Comparison of ENCODE assay signal across 10 mouse cellular contexts in genomic region chr16:59604078-59604781, GRCm38 (mm10). TPM values are rescaled to one million over a fixed set of nuclear protein-coding genes. Genes with fewer than 3 reads are reported as not detected.
DNase-seq lines count a peak whose midpoint lies in the region; ATAC-seq and TF ChIP-seq lines count a peak whose summit lies in the region.
"Had no signal": no experiment of that assay in that cellular context is flagged by ENCODE, and none has a peak within 500 bp of the region (broad histone marks: within the 10 kb centered on the region; RNA-seq: fewer than 3 reads in every experiment).

No protein-coding gene starts in this region.

- no peak for TF ChIP-seq CTCF in kidney, postnatal 0 days (IDR thresholded peaks at IDR 0.05; ENCODE audit: low read depth)
- no peak for TF ChIP-seq CTCF in hindbrain, postnatal 0 days (IDR thresholded peaks at IDR 0.05; ENCODE audit: low read depth)

- no peaks in the 10 kb centered on the region for H3K9me3 ChIP-seq in kidney, postnatal 0 days (replicated peaks; ENCODE audit: low read length)
- H3K9me3 ChIP-seq in hindbrain, postnatal 0 days (ENCODE audit: low read length), result no peaks in the 10 kb centered on the region
- no peaks in the 10 kb centered on the region for H3K9me3 ChIP-seq in neural tube, embryonic 12.5 days
- H3K9me3 ChIP-seq: liver, embryonic 15.5 days had no signal

- no peaks in the 10 kb centered on the region for H3K36me3 ChIP-seq in kidney, postnatal 0 days (ENCODE audit: insufficient read depth, low read length)
- H3K36me3 ChIP-seq in hindbrain, postnatal 0 days (ENCODE audit: insufficient read depth, low read length), result no peaks in the 10 kb centered on the region
- no peaks in the 10 kb centered on the region for H3K36me3 ChIP-seq in neural tube, embryonic 12.5 days
- H3K36me3 ChIP-seq: liver, embryonic 15.5 days had no signal

- peak overlapping the region; percentile 46 for H3K4me2 ChIP-seq in kidney, postnatal 0 days (ENCODE audit: low read length)
- H3K4me2 ChIP-seq in hindbrain, postnatal 0 days (ENCODE audit: low read depth, low read length), result peak overlapping the region; percentile 61
- peak overlapping the region; percentile 48 for H3K4me2 ChIP-seq in neural tube, embryonic 12.5 days (replicated peaks)
- H3K4me2 ChIP-seq: liver, embryonic 15.5 days had no signal

- peak; percentile 50 for DNase-seq in kidney, postnatal 0 days (ENCODE audit: low spot score)
- no peak for DNase-seq in kidney, adult 8-10 months
- DNase-seq in hindbrain, postnatal 0 days (ENCODE audit: low spot score), result peak; percentile 76
- no peak for DNase-seq in thymus, postnatal 10 days (ENCODE audit: low spot score in 2 of 2)
- DNase-seq in cerebellum, adult 11-12 months, result no peak
- no peak for DNase-seq in urinary bladder, adult 18-20 months (ENCODE audit: low spot score in 2 of 2)

- no peak overlapping the region for H3K4me3 ChIP-seq in kidney, postnatal 0 days (replicated peaks; ENCODE audit: low read depth, low read length)
- peak overlapping the region; percentile 28 for H3K4me3 ChIP-seq in hindbrain, postnatal 0 days (ENCODE audit: low read length)
- 0 out of 2 replicates have a peak overlapping the region, but pooled peaks have one; percentile 2 for H3K4me3 ChIP-seq in neural tube, embryonic 12.5 days
- H3K4me3 ChIP-seq: liver, embryonic 15.5 days had no signal

- no peak overlapping the region for H3K9ac ChIP-seq in kidney, postnatal 0 days (ENCODE audit: low read depth, low read length)
- H3K9ac ChIP-seq in hindbrain, postnatal 0 days (replicated peaks; ENCODE audit: low read length), result peak overlapping the region; percentile 38; the same call in 1 of the 2 replicates
- no peak overlapping the region for H3K9ac ChIP-seq in neural tube, embryonic 12.5 days
- H3K9ac ChIP-seq: liver, embryonic 15.5 days had no signal

- ATAC-seq in kidney, postnatal 0 days (replicated peaks; ENCODE audit: low FRiP score, low read depth), result no peak; the same call in 1 of the 2 replicates
- ATAC-seq in common myeloid progenitor, adult 5-6 weeks (replicated peaks; ENCODE audit: low read depth, poor library complexity, severe bottlenecking), result peak; percentile 76
- ATAC-seq in hindbrain, postnatal 0 days, result peak; percentile 86
- peak; percentile 63 for ATAC-seq in neural tube, embryonic 12.5 days (ENCODE audit: low FRiP score, low read depth)
- ATAC-seq: intestine, postnatal 0 days had no signal

- no peaks in the 10 kb centered on the region for H3K27me3 ChIP-seq in kidney, postnatal 0 days (ENCODE audit: insufficient read depth, low read length)
- no peaks in the 10 kb centered on the region for H3K27me3 ChIP-seq in hindbrain, postnatal 0 days (ENCODE audit: insufficient read depth, low read length)
- H3K27me3 ChIP-seq in neural tube, embryonic 12.5 days (replicated peaks), result no peaks in the 10 kb centered on the region

- H3K27ac ChIP-seq in kidney, postnatal 0 days, result no peak overlapping the region
- H3K27ac ChIP-seq in hindbrain, postnatal 0 days, result no peak overlapping the region
- H3K27ac ChIP-seq in neural tube, embryonic 12.5 days, result no peak overlapping the region
- H3K27ac ChIP-seq: liver, embryonic 15.5 days had no signal

- 28% methylated on average over 15 of the region's 15 CpGs for WGBS in kidney, postnatal 0 days
- WGBS in hindbrain, postnatal 0 days, result 16% methylated on average over 15 of the region's 15 CpGs
- 23% methylated on average over 15 of the region's 15 CpGs for WGBS in neural tube, embryonic 12.5 days

- peaks cover 3% of the 10 kb centered on the region; the same call in 1 of the 2 replicates for H3K4me1 ChIP-seq in kidney, postnatal 0 days (replicated peaks; ENCODE audit: insufficient read depth, low read length)
- H3K4me1 ChIP-seq in hindbrain, postnatal 0 days (ENCODE audit: insufficient read depth, low read length), result no peaks in the 10 kb centered on the region
- H3K4me1 ChIP-seq in neural tube, embryonic 12.5 days, result peaks cover 10% of the 10 kb centered on the region
- H3K4me1 ChIP-seq: liver, embryonic 15.5 days had no signal

RNA-seq across cellular contexts. Expression of gene Crybg3, which starts 3.5 kb away (rescaled TPM):
- polyA plus RNA-seq in kidney, postnatal 0 days (2015; fragmentation: Nextera tagmentation; extraction: Ambion mirVana), result 4.2 and 5.4 TPM in 2 replicates
- total RNA-seq in common myeloid progenitor, adult 5-6 weeks (2017), result 11.1 and 15.4 TPM in 2 replicates
- 5.9 and 6.5 TPM in 2 replicates for total RNA-seq in hindbrain, postnatal 0 days (2014; rRNA removed)
- polyA plus RNA-seq in hindbrain, postnatal 0 days (2015; fragmentation: Nextera tagmentation; extraction: Ambion mirVana), result 1.4 and 2.1 TPM in 2 replicates
- polyA plus RNA-seq in neural tube, embryonic 12.5 days (2016; fragmentation: Nextera tagmentation; extraction: Ambion mirVana), result 4.9 and 6.6 TPM in 2 replicates

RNA-seq across cellular contexts. Expression of gene Arl6, which starts 35.0 kb away (rescaled TPM):
- polyA plus RNA-seq in kidney, postnatal 0 days (2015; fragmentation: Nextera tagmentation; extraction: Ambion mirVana), result 46.4 and 46.6 TPM in 2 replicates
- total RNA-seq in common myeloid progenitor, adult 5-6 weeks (2017), result 15.5 and 17.9 TPM in 2 replicates
- 26.6 and 29.1 TPM in 2 replicates for total RNA-seq in hindbrain, postnatal 0 days (2014; rRNA removed)
- polyA plus RNA-seq in hindbrain, postnatal 0 days (2015; fragmentation: Nextera tagmentation; extraction: Ambion mirVana), result 63.7 and 65.8 TPM in 2 replicates
- 41.7 and 42.3 TPM in 2 replicates for polyA plus RNA-seq in neural tube, embryonic 12.5 days (2016; fragmentation: Nextera tagmentation; extraction: Ambion mirVana)

Comparison
In these comparisons a context has a peak if more than half of its experiments do, and no peak if none do; other contexts are left out.
1. DNase-seq: peak in kidney, postnatal 0 days (single experiment) and hindbrain, postnatal 0 days (single experiment); none in kidney, adult 8-10 months (0 of 2), thymus, postnatal 10 days (0 of 2), cerebellum, adult 11-12 months (single experiment) and urinary bladder, adult 18-20 months (0 of 2).
2. Peak in every context shown above with its lines, with median percentiles within 50 percentile points of each other: H3K4me2 ChIP-seq.